12 mouse cellular contexts compared by ENCODE assay signal in genomic region chr15:64533169-64533795, GRCm38 (mm10).
DNase-seq lines count a peak whose midpoint lies in the region; ATAC-seq and TF ChIP-seq lines count a peak whose summit lies in the region.
"Had no signal": no experiment of that assay in that cellular context is flagged by ENCODE, and none has a peak within 500 bp of the region (broad histone marks: within the 10 kb centered on the region; RNA-seq: fewer than 3 reads in every experiment).

No protein-coding gene starts in this region.

- in situ Hi-C loops in Patski (cut with MboI; ENCODE audit: low pct_unique_long_range_greater_than_20kb) = no loop called here

- no peaks in the 10 kb centered on the region for H3K9me3 ChIP-seq in forebrain, embryonic 16.5 days (ENCODE audit: control insufficient read depth, low read length)
- H3K9me3 ChIP-seq in forebrain, embryonic 10.5 days = no peaks in the 10 kb centered on the region
- H3K9me3 ChIP-seq in limb, embryonic 12.5 days = 0 out of 2 replicates have a peak, but pooled peaks cover 5% of the 10 kb centered on the region
- H3K9me3 ChIP-seq: stomach, embryonic 15.5 days had no signal

- ATAC-seq in forebrain, embryonic 16.5 days = peak; percentile 50; the same call in 1 of the 2 replicates
- ATAC-seq in Patski = peak; percentile 10
- ATAC-seq in limb, embryonic 12.5 days (ENCODE audit: insufficient number of reproducible peaks, insufficient read depth, low FRiP score, low TSS enrichment, low read depth) = no peak
- ATAC-seq in granulocyte monocyte progenitor cell, adult 5-6 weeks (replicated peaks; ENCODE audit: poor library complexity, severe bottlenecking) = no peak

- no peaks in the 10 kb centered on the region for H3K4me1 ChIP-seq in forebrain, embryonic 16.5 days (replicated peaks; ENCODE audit: control insufficient read depth, insufficient read depth, low read length)
- peaks cover 10% of the 10 kb centered on the region for H3K4me1 ChIP-seq in forebrain, embryonic 10.5 days
- H3K4me1 ChIP-seq in limb, embryonic 12.5 days (replicated peaks) = peaks cover 11% of the 10 kb centered on the region; the same call in 1 of the 2 replicates
- no peaks in the 10 kb centered on the region for H3K4me1 ChIP-seq in thymus, adult 2 months (replicated peaks; ENCODE audit: control insufficient read depth, insufficient read depth, low read length)
- H3K4me1 ChIP-seq: stomach, embryonic 15.5 days had no signal

- no peak for DNase-seq in forebrain, embryonic 10.5 days (ENCODE audit: extremely low spot score, low spot score)
- DNase-seq in Patski (ENCODE audit: low read depth, low spot score) = no peak
- DNase-seq in heart, adult 18-20 months = peak; percentile 56
- no peak for DNase-seq in thymus, adult 2 months
- DNase-seq in kidney, adult 18-20 months = no peak
- DNase-seq: cerebellum, adult 11 months; lung, postnatal 14 days had no signal

- no peak overlapping the region for H3K4me2 ChIP-seq in forebrain, embryonic 16.5 days (ENCODE audit: low read length)
- no peak overlapping the region for H3K4me2 ChIP-seq in limb, embryonic 12.5 days
- H3K4me2 ChIP-seq: stomach, embryonic 15.5 days had no signal

- H3K4me3 ChIP-seq in forebrain, embryonic 16.5 days (replicated peaks; ENCODE audit: low read length) = no peak overlapping the region
- H3K4me3 ChIP-seq in forebrain, embryonic 10.5 days = no peak overlapping the region
- no peak overlapping the region for H3K4me3 ChIP-seq in limb, embryonic 12.5 days (replicated peaks)
- no peak overlapping the region for H3K4me3 ChIP-seq in thymus, adult 2 months (ENCODE audit: control insufficient read depth, insufficient read depth, low read length)
- H3K4me3 ChIP-seq: stomach, embryonic 15.5 days had no signal

- POLR2A ChIA-PET in Patski (lab: Charles Lee) = no interaction called here

- no peak overlapping the region for H3K9ac ChIP-seq in forebrain, embryonic 16.5 days (replicated peaks; ENCODE audit: low read depth, low read length)
- no peak overlapping the region for H3K9ac ChIP-seq in limb, embryonic 12.5 days (replicated peaks)
- H3K9ac ChIP-seq: stomach, embryonic 15.5 days had no signal

- H3K36me3 ChIP-seq in forebrain, embryonic 16.5 days (ENCODE audit: control insufficient read depth, insufficient read depth) = no peaks in the 10 kb centered on the region
- no peaks in the 10 kb centered on the region for H3K36me3 ChIP-seq in forebrain, embryonic 10.5 days (replicated peaks)
- H3K36me3 ChIP-seq in limb, embryonic 12.5 days = no peaks in the 10 kb centered on the region
- no peaks in the 10 kb centered on the region for H3K36me3 ChIP-seq in thymus, adult 2 months (ENCODE audit: control insufficient read depth, insufficient read depth, low read length)
- H3K36me3 ChIP-seq: stomach, embryonic 15.5 days had no signal

- no peak for TF ChIP-seq POLR2A in thymus, adult 2 months (IDR thresholded peaks at IDR 0.05; ENCODE audit: control insufficient read depth, extremely low read depth, insufficient read depth, low read length, poor library complexity)

- no peak overlapping the region for H3K27ac ChIP-seq in forebrain, embryonic 16.5 days (ENCODE audit: low read length)
- H3K27ac ChIP-seq in forebrain, embryonic 10.5 days = no peak overlapping the region
- peak overlapping the region; percentile 17; the same call in 1 of the 2 replicates for H3K27ac ChIP-seq in limb, embryonic 12.5 days
- H3K27ac ChIP-seq in thymus, adult 2 months (ENCODE audit: control insufficient read depth, insufficient read depth, low read length) = no peak overlapping the region
- H3K27ac ChIP-seq: kidney, postnatal 0 days; stomach, embryonic 15.5 days had no signal

- no peak for TF ChIP-seq CTCF in Patski (IDR thresholded peaks at IDR 0.05)
- no peak for TF ChIP-seq CTCF in thymus, adult 2 months (IDR thresholded peaks at IDR 0.05; ENCODE audit: borderline replicate concordance, control insufficient read depth, extremely low read depth, insufficient read depth, low read length, poor library complexity)

- WGBS in forebrain, embryonic 16.5 days = 60% methylated on average over 2 of the region's 2 CpGs
- WGBS in forebrain, embryonic 10.5 days = 78% methylated on average over 2 of the region's 2 CpGs
- 70% methylated on average over 2 of the region's 2 CpGs for WGBS in limb, embryonic 12.5 days
- 95% methylated on average over 2 of the region's 2 CpGs for WGBS in thymus, adult 2 months

- CTCF ChIA-PET in Patski (lab: Charles Lee) = interaction anchor here (0.9 kb wide), 1 partner anchor 30 kb away, joined by 4 read pairs; no protein-coding TSS in a partner anchor

- H3K27me3 ChIP-seq in forebrain, embryonic 16.5 days (replicated peaks; ENCODE audit: control insufficient read depth, insufficient read depth, low read length) = no peaks in the 10 kb centered on the region
- H3K27me3 ChIP-seq in forebrain, embryonic 10.5 days (ENCODE audit: poor library complexity, severe bottlenecking) = no peaks in the 10 kb centered on the region
- H3K27me3 ChIP-seq in Patski = no peaks in the 10 kb centered on the region
- H3K27me3 ChIP-seq in limb, embryonic 12.5 days = no peaks in the 10 kb centered on the region
- no peaks in the 10 kb centered on the region for H3K27me3 ChIP-seq in thymus, adult 2 months (ENCODE audit: control insufficient read depth, insufficient read depth, low read length)
- H3K27me3 ChIP-seq: stomach, embryonic 15.5 days had no signal

Comparison
In these comparisons a context has a peak if more than half of its experiments do, and no peak if none do; other contexts are left out.
1. ATAC-seq: peak in forebrain, embryonic 16.5 days (single experiment) and Patski (single experiment); none in limb, embryonic 12.5 days (single experiment) and granulocyte monocyte progenitor cell, adult 5-6 weeks (single experiment).
2. DNase-seq: peak in heart, adult 18-20 months (2 of 2); none in forebrain, embryonic 10.5 days (single experiment), Patski (single experiment), thymus, adult 2 months (single experiment) and kidney, adult 18-20 months (single experiment).